Mouse (Mus musculus): ENCODE results near the gene Sox5.

Gene Sox5

DNA sequence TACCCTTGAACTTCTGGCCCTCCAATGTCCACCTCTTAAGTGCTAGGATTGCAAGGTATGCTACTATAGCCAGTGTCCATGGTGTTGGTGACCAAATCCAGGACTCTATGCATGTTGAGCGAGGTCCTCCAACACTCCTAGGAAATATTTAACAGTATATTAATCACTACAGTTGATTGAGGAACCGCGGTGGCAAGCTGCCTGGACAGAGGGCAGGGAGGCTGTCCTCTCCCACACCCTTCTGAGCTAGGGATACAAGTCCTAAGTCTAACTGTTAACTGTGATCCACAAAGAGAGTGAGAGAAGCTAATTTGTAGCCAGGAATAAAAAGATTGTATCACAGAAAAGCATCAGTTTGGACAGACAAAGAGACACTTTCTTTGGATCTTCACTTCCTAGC is 373.7 kb downstream of the Sox5 start:
- no peak for DNase-seq (ENCODE audit: low spot score)

DNA sequence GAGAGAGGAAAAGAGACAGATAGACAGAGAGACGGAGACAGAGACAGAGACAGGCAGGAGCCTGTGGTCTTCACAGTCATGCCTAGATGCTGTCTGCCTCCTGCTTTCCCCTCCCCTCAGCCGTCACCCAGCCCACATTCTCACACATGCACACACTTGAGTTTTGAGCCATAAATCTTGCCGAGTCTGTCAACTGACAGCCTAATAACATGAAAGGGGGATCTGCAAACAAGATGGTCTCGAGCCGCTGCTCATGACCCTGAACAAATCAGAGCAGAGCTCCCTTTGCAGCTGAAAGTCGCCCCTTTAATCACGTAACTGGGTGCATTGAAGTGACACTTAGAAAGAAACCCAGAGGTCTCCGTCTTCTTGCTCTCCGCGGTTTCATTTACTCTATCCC is 383.7 kb downstream of the Sox5 start:
- DNase-seq (ENCODE audit: low spot score): no peak

DNA sequence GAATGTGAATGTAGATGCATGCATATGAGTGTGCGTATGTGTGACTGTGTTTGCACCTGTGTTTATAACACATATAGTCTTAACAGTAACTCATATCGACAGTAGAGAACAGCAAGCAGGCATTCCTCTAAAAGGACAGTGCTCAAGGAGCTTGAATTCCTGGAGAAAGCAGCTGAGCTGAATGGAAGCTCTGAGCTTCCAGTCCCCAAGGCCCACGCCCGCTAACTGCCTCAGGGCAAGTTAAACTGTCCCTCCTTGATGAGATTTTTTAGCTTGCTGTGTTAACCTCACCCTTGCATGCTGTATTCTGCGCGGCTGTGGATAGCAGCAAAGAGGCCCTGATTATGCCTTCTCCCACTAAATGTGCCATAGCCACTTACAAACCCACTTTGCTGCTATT is 388.6 kb downstream of the Sox5 start:
- DNase-seq (ENCODE audit: low spot score): no peak

DNA sequence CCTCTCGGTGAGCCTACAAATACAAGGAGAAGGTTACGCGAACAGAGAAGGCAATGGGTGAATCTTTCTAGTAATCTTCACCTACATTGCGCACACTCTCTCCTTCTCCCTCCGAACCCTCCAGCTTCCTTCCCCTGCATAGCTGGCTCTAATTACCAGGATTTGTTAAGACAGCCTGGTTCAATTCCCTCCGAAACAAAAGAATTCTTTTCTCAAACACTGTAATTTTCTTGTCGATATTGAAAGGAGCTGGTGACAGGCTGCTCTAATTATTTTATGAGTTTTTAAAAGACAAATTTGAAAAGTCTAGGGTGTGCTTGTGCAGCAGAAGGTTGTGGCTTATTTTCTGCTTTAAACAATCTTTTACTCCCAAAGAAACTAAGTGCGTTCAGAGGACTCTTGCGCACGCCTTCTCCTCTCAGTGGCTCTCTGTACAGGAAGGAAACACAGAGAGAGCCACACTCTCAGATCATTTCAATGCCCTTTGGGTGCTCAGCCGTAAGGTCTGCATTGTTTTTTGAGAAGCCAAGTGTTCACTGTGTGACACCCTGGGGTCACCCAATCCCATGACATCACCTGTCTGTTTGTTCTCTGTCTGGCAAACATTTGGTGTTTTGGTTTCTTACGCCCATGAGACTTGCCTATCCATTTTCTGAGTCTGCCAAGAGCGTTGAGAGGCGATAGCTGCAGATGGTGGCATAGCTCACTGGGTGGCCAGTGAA is 392.3 kb downstream of the Sox5 start:
- no peak for DNase-seq (ENCODE audit: low spot score)

DNA sequence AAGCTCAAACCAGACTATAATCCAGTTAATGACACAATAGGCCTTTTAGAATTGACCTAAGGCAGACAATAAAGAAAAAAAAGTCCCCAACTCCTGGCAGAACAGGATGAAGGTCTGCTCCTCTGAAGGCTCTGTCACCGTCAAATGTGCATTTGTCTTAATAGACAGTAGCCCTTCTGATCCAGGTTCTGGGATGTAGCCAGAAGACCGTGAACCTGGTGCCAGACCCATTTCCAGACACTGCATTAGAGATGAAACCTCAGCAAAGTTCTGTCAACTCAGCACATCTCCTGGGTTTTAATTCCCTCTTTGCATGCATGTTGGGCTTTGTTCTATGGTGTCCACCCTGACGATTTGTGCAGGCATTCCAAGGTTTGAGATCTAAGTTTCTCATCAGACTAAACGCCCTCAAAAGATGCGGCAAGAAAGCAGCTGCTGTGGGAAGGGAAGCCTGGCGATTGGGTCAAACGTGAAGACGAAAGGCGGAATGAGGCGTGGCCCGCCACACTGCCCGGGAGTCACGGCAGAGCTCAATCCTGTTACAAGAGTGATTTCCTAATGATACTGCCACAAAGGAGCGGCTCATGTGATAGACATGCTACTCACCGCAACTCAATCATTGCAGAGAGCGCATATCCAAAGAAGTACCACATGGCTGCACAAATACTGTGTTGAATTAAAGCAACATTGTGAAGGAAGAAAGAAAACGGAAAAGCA is 394.1 kb downstream of the Sox5 start:
- no peak for DNase-seq (ENCODE audit: low spot score)

DNA sequence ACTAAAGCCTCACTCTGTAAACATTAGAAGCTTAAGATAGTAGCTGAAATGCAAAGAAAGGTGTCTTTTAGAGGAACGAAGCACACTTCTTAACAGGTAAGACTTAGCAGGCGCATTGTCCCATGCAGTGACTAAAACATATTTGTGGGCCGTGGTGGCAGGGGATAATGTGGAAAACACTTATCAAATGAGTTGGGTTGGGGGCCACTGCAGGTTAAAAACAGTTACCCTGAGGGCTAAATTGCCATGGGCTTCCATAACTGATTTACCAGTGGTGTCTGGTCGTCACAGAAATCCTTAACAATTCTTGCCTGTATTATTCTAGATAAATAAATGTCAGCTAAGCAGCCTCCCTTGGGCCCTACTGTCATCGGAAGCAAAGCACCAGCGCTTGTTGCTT is 401.1 kb downstream of the Sox5 start:
- no peak for DNase-seq (ENCODE audit: low spot score)

DNA sequence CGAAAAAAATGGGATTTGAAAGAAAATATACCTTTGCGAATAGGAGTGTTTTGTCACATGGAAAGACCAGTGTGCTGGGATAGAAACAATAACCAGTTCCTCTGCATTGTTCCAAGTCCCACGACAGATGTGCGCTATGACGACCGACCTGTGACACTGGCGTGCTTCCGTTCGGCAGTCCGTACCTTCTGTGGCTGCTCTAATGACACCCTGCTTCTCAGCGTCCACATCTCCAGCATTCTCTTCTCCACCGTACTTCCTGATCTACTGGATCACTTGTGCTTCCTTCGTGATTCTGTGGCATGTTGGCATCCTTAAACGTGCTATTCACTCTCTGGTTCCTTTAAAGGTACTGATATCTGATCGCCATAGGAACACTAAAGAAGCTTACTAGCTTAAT is 401.6 kb downstream of the Sox5 start:
- DNase-seq (ENCODE audit: low spot score): no peak

DNA sequence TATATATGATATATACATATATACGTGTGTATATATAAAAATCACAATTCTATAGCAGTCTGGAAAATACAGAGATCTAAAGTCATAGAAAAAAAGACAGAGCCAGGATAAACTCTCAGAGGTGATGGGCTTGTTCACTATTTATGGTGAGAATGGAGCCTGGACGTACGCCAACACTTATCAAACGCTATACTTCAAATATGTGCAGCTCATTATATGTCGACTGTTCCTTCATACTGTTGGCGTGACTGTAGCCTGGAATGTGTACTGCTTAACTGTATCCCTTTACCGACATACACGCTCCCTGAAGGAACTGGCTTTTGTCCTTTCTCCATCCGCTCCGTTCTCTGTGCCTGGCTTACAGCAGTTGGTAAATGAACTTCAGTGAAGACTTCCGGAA is 407.0 kb downstream of the Sox5 start:
- DNase-seq (ENCODE audit: low spot score): no peak

DNA sequence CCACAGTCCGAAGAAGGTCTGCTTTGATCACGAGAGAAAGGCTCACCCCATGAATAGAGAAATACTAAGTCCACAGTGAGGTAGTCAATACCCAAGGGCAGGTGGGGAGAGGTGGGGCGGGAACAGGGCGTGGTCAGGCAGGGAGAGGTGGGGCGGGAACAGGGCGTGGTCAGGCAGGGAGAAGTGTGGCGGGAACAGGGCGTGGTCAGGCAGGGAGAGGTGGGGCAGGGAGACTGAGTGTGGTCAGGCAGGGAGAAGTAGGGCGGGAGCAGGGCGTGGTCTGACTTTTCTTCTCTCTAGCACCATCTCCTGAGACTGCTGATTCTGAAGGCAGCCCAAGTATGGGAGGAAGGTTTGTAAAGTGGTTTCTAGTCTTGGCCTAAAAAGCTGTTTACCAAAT is 411.1 kb downstream of the Sox5 start:
- DNase-seq (ENCODE audit: low spot score): no peak

DNA sequence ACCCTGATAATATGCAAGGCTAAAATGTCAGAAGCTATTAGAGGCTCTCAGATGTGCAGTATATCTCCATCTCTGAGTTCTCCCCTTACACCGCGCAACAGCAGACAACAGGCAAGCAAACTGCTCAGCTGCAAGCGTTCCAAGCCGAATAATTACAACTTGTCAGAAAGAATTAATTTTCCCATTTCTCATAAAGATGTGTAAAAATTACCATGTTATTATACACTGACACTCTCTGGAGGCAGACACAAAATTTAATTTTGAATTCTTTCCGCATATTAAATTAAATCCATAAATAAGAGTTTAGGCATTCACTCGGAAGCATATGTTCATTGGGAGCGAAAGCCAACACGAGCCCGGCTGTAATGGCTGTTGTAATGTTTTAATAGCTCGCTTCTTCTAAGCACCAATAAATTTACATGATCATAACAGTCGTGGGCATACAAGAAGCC is 414.1 kb downstream of the Sox5 start:
- DNase-seq (ENCODE audit: low spot score): no peak

DNA sequence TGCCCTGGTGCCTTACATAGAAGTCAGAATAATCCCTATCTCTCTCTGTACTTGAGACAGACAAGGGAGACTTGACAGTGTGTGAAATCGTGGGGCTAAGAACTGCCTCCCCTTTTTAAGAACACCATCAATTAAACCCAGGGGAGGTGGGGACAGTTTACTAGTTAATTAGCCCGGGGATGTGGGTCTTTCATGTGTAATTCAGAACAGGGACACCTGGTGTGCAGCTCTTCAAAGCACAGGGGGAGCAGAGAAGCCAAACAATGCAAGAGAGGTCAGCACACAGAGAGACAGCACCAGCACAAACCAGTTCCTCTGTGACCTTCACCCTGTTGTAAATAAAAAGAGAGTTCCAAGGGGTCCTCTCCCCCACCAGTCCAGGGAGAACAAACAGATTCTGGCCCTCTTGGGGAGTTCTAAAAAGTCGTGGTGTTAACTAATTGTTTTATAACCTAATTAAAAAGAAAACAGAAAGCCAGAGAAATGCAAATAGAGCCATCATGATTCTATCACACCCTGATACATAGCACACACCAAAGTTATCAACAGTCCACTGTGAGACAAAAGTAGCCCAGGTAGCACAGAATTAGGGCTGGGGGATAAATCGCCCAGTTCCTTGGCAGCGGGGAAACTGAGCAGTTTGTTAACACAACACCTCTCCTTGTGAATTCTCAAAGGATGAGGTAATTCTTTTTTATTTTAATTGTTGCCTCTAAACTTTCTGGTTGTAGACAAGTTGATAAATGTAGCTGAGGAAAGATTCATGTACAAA is 420.3 kb downstream of the Sox5 start:
- no peak for DNase-seq (ENCODE audit: low spot score)

DNA sequence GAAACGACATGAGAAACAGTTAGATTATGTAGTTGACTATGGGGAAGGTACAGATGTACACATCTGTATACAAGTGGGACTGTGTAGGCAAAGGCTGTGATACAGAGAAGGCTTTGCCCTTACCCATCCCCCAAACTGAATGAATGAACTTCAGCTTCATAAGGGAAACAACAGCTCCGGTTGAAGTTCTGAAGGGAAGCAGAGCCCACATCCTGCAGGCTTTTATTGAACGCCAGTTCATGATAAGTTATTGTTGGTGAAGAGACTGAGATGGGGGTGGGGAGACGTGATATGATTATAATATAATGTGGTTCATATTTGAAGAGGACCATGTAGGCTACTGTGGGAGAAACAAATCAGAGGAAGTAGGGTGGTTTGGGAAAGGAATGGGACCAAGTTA is 424.7 kb downstream of the Sox5 start:
- DNase-seq (ENCODE audit: low spot score): no peak

DNA sequence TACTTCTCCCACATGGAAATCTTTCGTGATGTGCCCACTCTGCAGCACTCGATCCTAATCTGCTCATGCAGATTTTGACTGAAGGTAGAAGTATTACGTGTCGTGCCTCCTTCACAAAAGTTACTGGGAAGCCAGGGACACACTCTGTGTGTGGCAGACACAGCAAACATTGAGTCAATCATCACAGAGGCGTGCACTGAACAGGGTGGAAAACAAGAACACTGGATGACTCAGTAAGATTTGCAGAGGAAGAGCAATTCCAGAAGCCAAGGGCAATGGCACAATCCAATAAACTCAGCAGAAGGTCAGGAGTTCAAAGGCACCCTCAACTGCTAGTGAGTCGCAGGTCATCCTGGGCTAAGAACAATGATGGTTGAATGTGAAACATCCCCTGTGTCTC is 430.7 kb downstream of the Sox5 start:
- no peak for DNase-seq (ENCODE audit: low spot score)

DNA sequence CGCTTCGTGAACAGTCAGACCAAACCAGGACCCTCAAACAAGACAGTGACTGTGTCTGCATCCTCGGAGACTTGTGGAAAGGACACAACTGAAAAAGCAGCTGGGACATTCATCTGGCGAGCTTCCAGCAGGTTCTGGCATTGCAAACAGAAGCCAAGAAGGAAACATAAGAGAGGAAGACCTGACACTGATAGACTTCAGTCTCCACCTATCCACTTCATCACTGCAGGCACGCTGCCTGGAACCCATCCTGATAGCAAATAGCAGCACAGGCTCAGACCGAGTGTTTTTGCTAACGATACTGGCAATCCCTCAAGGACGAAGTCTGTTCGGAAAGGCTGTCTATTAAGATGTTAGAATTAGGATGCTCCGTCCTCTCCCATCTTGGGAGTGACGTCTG is 438.4 kb downstream of the Sox5 start:
- DNase-seq (ENCODE audit: low spot score): no peak

DNA sequence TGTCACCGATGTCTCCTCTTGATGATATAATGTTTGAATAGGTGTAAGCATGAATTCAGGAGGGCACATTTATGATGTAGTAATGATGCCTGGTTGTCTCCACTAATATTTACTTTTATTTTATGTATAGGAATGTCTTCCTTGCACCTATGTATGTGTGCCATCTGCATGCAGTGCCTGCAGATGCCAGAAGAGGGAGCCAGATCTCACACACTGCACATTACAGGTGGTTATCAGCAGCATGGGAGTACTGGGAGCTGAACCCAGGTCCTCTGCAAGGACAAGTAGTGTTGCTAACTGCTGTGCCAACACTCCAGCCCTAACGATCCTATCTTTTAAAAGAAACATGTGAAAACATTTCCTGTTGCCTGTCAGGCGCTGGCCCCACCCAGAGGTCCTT is 442.2 kb downstream of the Sox5 start:
- DNase-seq (ENCODE audit: low spot score): no peak

DNA sequence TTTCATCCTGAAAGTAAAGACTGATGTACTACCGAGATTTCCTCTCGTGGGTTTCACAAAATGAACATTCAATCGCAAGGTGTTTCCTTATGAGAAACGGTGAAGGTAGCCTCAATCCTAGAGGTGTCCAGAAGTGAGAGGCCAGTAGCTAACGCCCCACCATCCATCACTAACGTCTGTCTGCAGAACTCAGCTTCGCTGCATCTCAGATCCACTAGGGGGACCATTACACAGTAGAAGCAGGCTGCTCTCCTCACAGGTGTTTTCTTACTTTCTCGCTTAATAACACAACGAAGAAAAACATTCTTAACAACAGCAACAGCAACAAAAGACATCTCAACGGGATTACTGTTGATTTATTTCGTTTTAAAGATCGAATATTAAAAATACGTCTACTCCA is 442.8 kb downstream of the Sox5 start:
- no peak for DNase-seq (ENCODE audit: low spot score)

DNA sequence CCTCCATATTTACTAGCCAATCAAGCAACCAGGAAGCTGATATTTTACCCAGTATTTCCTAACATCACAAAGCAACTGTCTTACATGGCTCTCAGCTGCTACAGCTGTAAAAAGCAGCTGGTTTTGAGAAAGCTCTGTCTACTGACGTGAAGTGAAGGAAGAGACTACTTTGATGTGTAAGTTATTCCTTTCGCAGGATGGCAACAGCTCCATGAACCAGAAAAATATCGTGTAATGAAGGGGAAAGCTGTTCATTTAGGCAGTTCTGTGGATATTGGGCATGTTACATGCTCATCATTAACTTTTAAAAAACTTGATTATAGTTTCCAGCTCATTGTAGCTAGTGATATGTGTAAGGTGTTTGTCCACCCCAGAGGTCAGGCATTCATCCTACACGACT is 443.6 kb downstream of the Sox5 start:
- no peak for DNase-seq (ENCODE audit: low spot score)

DNA sequence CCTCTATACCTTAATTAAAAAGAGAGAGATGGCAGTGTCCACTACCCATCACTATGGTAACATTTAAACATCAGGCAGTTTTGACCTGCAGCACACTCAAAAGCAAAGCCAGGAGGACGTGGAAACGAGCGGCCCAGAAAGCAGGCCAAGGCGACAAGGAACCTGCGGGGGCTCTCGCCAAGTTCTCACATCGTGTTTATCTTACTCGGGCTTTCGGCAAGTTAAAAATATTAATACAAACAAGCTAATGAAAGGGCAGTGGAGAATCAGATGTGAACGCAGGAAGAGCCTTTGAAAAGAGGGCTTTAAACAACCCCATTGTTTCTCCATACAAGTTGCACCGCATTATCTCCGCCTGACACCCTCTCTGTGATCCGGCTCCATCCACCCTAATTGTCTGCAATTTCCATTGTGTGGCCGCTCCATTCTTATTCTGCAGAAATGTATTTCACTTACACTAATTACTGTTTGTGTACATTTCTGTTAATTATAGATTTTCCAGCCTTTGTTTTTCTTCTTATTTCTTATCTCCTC is 444.3 kb downstream of the Sox5 start:
- no peak for DNase-seq (ENCODE audit: low spot score)

DNA sequence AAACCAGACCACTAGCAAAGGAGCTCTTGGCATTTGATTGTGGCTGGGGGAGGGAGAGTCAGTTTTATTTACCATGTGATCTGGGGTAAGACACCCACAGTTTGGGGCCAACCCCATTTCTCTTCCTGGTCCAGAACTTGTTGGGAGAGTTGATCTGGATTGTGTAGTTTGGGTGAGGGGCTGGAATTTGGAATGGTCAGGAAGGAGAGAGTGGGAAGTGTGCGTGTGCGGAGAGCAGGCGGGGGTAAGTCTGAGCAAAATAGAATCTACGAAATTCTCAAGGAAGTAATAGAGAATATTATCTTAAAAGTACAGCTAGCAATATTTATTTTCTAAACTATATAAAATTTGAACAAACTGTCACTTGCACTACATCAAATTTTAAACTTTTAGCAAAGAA is 445.0 kb downstream of the Sox5 start:
- DNase-seq (ENCODE audit: low spot score): no peak

DNA sequence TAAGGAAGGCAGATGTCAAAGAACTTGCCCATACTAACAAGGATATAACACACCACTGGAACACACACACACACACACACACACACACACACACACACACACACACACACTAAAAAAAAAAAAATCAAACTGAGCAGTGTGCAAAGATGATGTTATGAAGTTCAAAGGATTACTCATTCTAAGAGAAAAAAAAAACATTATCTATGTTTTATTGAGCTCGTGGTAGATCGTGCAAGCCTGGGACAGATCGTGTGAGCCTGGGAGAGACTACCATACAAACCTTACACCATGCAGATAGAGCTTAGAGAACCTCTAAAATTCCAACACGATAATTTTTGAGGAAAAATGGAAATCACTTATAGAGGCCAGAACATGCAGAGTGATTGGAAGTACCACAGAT is 448.6 kb downstream of the Sox5 start:
- DNase-seq (ENCODE audit: low spot score): no peak

DNA sequence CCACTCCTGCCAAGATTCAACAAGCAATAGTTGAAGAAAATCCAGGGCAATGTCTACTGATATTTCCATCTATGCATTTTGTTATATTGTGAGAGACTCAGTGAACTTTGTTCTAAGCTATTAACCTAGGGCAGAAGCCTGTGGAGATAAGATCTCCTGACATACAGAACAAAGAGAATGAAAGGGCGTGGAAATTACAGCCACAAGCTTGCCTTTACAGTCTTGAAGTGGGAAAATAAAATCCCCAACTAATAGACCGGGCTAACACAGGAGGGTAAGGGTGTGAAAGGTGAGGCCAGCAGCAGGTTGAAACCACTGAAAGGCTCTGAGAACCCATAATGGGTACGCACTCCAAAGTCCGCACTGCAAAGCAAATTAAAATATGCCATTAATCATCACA is 449.8 kb downstream of the Sox5 start:
- no peak for DNase-seq (ENCODE audit: low spot score)

DNA sequence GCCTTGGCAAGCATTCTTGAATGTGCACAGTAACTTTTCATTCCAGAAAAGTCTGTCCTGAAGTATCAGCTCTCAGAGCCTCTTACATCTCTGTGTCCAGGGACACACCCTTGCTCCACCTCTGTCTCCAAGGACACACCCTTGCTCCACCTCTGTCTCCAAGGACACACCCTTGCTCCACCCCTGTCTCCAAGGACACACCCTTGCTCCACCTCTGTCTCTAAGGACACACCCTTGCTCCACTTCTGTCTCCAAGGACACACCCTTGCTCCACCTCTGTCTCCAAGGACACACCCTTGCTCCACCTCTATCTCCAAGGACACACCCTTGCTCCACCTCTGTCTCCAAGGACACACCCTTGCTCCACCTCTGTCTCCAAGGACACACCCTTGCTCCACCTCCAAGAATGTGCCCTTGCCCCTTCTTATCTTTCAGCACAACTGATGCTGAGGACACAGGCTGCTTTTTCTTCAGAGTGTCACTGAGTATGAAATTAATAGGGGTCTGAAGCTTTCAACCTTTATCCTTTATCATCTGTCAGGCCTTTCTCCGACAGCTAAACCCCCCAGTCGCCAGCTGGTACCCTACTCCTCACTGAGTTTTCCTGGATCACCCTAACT is 452.4 kb downstream of the Sox5 start:
- DNase-seq (ENCODE audit: low spot score): no peak

DNA sequence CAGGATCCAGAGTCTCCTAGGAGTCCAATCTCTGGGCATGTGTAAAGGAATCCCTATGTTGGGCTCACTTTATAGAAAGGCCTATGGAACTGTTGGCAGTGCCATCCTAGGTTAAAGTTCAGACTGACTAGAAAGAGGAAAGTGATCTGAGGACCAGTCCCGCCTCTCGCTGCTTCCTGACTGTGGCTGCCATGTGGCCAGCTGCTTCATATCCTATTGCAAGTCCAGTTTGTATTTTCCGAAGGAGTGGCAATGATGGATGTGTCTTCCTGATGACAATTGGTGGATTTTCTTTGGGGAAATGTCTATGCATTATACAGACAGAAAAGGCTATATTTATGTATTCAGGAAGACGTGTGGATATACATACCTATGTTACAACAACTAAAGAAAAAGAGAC is 453.0 kb downstream of the Sox5 start:
- no peak for DNase-seq (ENCODE audit: low spot score)
